Mouse (Mus musculus) adrenal gland, postnatal 36 days (tissue): ENCODE measurements around the gene Tbc1d9. TPM values are rescaled to one million over a fixed set of nuclear protein-coding genes. Genes with fewer than 3 reads are reported as not detected.

Experiments
- total RNA-seq, 2 experiments: library from RNA; stranded (reverse); gene quantifications; 2 replicates each; pipeline ENCODE4 v1.2.3; 2021

The Tbc1d9 gene
- total RNA-seq, 2 experiments from 2014 or later = 5.9 to 10.5 TPM

Other genes starting within 250 kb of the Tbc1d9 start
- gene Gm10645, start 818 bp downstream of the Tbc1d9 start, total RNA-seq = under 1 TPM; 0.36 to 0.43 TPM
- 100 to 1,000 TPM; 518 to 847 TPM for gene Ucp1, start 125.0 kb downstream of the Tbc1d9 start, total RNA-seq
- 10 to 100 TPM; 22.4 to 25.4 TPM for gene Elmod2, start 167.1 kb downstream of the Tbc1d9 start, total RNA-seq
- gene Mgat4d, start 183.1 kb downstream of the Tbc1d9 start, total RNA-seq = not detected
- gene Clgn, start 224.5 kb downstream of the Tbc1d9 start, total RNA-seq = under 1 TPM in 1 of 2 experiments, not detected in 1; 0.13 TPM